Mouse (Mus musculus): ENCODE results near the gene Sash3.
"Not testable (repeated sequence)": the region's sequence is repeated elsewhere in the genome, so short reads cannot be mapped to it uniquely, and the experiment has no call there.

Gene Sash3

GRCm38 (mm10) chrX:48204469-48204868 lies 58.2 kb downstream of the Sash3 start:
- DNase-seq: no peak

DNA sequence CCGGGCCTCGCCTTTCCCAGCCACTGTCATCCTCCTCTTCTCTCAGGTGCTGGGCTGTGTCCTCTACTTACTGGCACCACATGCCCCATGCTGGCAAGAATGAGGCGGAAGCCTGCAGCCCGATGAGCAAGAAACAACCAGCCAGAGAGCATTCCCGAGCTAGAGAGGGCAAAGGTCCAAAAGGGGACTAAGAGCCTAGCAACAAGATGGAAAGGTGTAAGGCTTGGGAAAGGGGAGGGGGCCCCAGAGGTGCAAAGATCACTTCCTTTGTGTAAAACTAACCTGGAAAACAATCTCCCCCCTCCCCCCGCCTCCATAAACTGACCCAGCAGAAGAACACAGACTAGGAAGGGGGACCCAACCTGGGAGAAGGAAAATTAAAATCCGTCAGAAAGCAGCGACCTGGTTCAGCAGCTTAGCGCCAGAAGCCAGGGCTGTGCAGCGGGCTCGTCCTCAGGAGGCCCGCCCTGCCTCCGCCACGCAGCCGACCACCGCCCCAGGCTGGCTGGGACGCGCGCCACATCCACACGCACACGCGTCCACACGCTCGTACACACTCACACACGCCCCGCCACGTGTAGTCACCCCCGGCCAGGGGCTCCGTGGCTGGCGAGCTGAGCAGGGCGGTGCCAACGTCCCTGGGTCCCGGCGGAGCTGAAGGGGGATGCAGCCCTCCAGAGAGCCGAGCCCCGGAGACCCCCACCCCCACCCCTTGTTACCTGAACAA lies 61.7 kb downstream of the Sash3 start:
- DNase-seq: peak; percentile 58 to 74

- DNase-seq: peak; percentile 83 to 89
Observed at GRCm38 (mm10) chrX:48208519-48209185, 62.4 kb downstream of the Sash3 start, which contains the start of gene Zdhhc9. Gene Zdhhc9, minus strand, starts transcription at chrX:48208878.

GRCm38 (mm10) chrX:48209746-48210145 lies 63.5 kb downstream of the Sash3 start:
- not testable (repeated sequence) for DNase-seq

Measured in kidney, adult 8-10 months (tissue).